Mouse (Mus musculus): ENCODE measurements at regions not wholly inside any gene's neighbourhood (a gene's known extent, or its start where the extent isn't known, plus 50 kb on each side); places are given as distances from the start of the nearest gene placed in this dataset.
"Not testable (repeated sequence)": the region's sequence is repeated elsewhere in the genome, so short reads cannot be mapped to it uniquely, and the experiment has no call there.

DNA sequence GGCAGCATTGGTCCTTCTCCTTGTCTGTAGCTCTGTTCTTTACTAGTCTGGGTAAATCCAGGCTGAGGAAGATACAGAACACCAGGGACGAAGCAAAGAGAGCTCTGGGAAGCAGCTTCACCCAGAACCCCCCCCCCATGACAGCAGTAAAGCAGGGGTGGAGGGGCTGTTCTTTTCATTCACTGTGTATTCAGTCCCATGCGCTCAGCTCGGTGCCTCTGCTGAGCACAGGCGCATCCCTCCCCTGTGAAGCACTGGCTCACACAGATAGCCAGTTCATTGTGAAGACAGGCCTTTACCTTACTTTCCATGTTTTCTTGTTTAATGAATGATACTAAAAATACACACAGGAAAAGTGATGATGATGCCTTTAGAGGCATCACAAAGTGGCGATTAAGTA is 338.8 kb upstream of the Igfbp7 start:
- H3K4me1 ChIP-seq (ENCODE audit: control insufficient read depth, insufficient read depth): no peaks in the 10 kb centered on the region
- ATAC-seq (ENCODE audit: insufficient read depth, low read depth): no peak

DNA sequence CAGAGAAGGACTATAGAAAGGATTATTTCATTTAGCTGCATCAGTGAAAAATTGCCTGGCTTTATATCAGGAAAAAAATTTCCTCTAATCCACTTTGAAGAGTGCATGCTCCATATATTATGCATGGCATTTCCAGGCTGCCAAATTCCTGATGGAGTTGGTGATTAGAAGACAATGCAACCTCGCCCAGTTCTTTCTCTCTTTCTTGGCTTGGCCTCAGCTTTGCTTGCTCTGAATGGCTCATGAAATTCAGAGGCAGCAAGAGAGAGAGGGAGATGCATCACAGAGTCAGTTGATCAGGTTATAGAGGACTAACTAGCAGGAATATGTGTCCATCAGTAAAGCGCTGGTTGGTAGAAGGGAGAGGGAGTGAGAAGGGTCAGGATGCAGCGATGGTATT is 335.6 kb upstream of the Igfbp7 start:
- ATAC-seq (ENCODE audit: insufficient read depth, low read depth): no peak
- Histone ChIP-seq H3K4me1 (ENCODE audit: control insufficient read depth, insufficient read depth) (no peaks in the 10 kb centered on the region), H3K4me2 (ENCODE audit: low read depth, low read length) (no peak overlapping the region), H3K9me3 (replicated peaks; ENCODE audit: control insufficient read depth, low read length) (no peaks in the 10 kb centered on the region), H3K36me3 (replicated peaks; ENCODE audit: control insufficient read depth, insufficient read depth, low read length) (no peaks in the 10 kb centered on the region), H3K9ac (replicated peaks; ENCODE audit: low read depth, low read length) (no peak overlapping the region), H3K27me3 (ENCODE audit: control insufficient read depth, insufficient read depth, low read length) (no peaks in the 10 kb centered on the region), H3K4me3 (ENCODE audit: low read depth, low read length) (no peak overlapping the region), H3K27ac (ENCODE audit: low read depth) (no peak overlapping the region)
- WGBS: 66% methylated on average over 3 of the region's 3 CpGs
- TF ChIP-seq EP300 (IDR thresholded peaks at IDR 0.05; ENCODE audit: low read depth) (no peak), CTCF (IDR thresholded peaks at IDR 0.05; ENCODE audit: low read depth) (no peak)
- DNase-seq (ENCODE audit: low spot score): no peak

More for the DNA sequence above, 338.8 kb upstream of the Igfbp7 start:
- TF ChIP-seq EP300 (IDR thresholded peaks at IDR 0.05; ENCODE audit: low read depth) (no peak), CTCF (IDR thresholded peaks at IDR 0.05; ENCODE audit: low read depth) (no peak)
- Histone ChIP-seq H3K27ac (ENCODE audit: low read depth) (no peak overlapping the region), H3K9ac (replicated peaks; ENCODE audit: low read depth, low read length) (no peak overlapping the region), H3K4me3 (ENCODE audit: low read depth, low read length) (no peak overlapping the region), H3K36me3 (replicated peaks; ENCODE audit: control insufficient read depth, insufficient read depth, low read length) (no peaks in the 10 kb centered on the region), H3K9me3 (replicated peaks; ENCODE audit: control insufficient read depth, low read length) (no peaks in the 10 kb centered on the region), H3K4me2 (ENCODE audit: low read depth, low read length) (no peak overlapping the region), H3K27me3 (ENCODE audit: control insufficient read depth, insufficient read depth, low read length) (no peaks in the 10 kb centered on the region)
- WGBS: 68% methylated on average over 5 of the region's 5 CpGs
- DNase-seq (ENCODE audit: low spot score): no peak

DNA sequence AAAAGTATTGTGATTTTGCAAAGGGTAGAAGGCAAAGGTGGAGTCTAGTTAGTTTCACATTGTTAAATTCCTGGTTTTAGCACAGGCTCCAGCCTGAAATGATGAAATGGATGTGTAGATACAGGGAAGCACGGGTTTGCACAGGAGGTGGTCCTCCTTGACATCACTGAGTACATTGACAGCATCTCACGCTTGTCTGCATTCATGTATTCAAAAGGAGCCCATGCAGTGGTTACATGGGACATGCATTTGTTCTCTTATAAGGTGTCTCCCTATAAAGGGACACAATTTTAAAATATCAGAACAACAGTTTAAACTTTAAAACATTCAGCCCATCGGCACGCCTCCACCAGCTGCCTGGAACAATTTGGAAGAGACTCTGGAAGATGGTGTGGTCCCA is 322.4 kb upstream of the Igfbp7 start:
- H3K4me3 ChIP-seq (ENCODE audit: low read depth, low read length); ATAC-seq (ENCODE audit: insufficient read depth, low read depth); H3K27me3 ChIP-seq (ENCODE audit: control insufficient read depth, insufficient read depth, low read length); H3K4me1 ChIP-seq (ENCODE audit: control insufficient read depth, insufficient read depth); H3K9me3 ChIP-seq (replicated peaks; ENCODE audit: control insufficient read depth, low read length); DNase-seq (ENCODE audit: low spot score); H3K9ac ChIP-seq (replicated peaks; ENCODE audit: low read depth, low read length); H3K36me3 ChIP-seq (replicated peaks; ENCODE audit: control insufficient read depth, insufficient read depth, low read length); H3K4me2 ChIP-seq (ENCODE audit: low read depth, low read length); H3K27ac ChIP-seq (ENCODE audit: low read depth): not testable (repeated sequence)
- 75% methylated on average over 4 of the region's 4 CpGs for WGBS

DNA sequence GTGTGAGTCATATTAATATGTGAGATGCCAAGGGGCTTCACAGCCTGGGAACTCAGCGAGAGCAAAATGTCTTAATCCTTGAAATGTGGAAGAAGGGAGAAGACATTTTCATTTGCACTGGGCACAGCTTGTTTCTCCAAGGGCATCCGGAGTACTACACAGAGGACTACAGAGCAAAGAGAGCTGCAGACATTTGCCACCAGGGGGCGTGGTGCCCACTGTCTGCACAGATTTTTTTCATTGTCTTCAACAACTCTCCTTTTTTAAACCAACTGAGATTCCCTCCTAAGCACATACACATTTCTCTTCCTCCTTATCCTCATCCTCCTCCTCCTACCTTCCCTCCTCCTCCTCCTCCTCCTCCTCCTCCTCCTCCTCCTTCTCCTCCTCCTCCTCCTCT is 273.8 kb upstream of the Igfbp7 start:
- ATAC-seq (ENCODE audit: insufficient read depth, low read depth) (no peak), DNase-seq (ENCODE audit: low spot score) (no peak)
- no peak overlapping the region for H3K4me2 ChIP-seq (ENCODE audit: low read depth, low read length)
- no peak overlapping the region for H3K9ac ChIP-seq (replicated peaks; ENCODE audit: low read depth, low read length)
- H3K36me3 ChIP-seq (replicated peaks; ENCODE audit: control insufficient read depth, insufficient read depth, low read length): no peaks in the 10 kb centered on the region
- no peak overlapping the region for H3K4me3 ChIP-seq (ENCODE audit: low read depth, low read length)
- no peaks in the 10 kb centered on the region for H3K4me1 ChIP-seq (ENCODE audit: control insufficient read depth, insufficient read depth)
- no peak overlapping the region for H3K27ac ChIP-seq (ENCODE audit: low read depth)
- no peaks in the 10 kb centered on the region for H3K27me3 ChIP-seq (ENCODE audit: control insufficient read depth, insufficient read depth, low read length)
- WGBS: 60% methylated on average over 3 of the region's 3 CpGs
- no peaks in the 10 kb centered on the region for H3K9me3 ChIP-seq (replicated peaks; ENCODE audit: control insufficient read depth, low read length)
- TF ChIP-seq EP300 (IDR thresholded peaks at IDR 0.05; ENCODE audit: low read depth): no peak
- TF ChIP-seq CTCF (IDR thresholded peaks at IDR 0.05; ENCODE audit: low read depth): no peak

DNA sequence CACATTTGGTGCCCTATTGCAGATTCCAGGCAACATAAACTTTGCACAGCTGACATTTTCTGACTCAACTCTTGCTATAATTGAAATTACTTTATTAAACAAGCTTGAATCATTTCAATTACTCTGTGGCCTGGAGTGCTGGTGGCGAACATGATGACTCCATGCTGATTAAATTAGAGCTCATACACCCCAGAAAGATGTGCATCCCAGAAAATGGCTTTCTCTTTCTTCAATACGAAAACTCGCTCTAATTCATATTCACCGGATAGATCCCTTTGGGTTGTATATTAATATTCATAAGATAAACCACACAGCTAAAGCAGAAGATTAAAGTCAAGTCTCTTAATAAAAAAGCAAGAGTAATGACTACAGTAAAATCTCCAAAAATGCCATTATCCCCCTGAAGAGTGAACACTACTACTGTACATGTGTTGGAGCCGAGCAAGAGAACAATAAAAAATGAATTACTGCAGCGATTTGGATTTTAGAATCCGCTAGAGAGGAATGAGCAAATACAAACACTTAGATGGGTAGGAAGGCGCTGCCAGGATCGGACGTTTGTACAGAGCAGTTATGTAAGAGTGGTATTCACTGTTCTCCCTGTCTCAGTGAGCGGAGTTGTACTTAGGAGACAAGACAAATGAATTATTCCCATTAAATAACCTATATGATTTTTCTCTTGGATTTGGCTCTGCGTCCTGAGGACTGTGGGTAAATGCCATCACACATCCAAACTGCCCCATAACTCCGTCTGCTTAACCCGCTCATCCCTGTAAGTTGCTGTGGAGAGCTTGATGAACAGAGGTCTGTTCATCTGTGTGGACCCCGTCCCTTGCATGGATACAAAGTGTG is 264.5 kb upstream of the Igfbp7 start:
- Histone ChIP-seq H3K4me2 (ENCODE audit: low read depth, low read length) (no peak overlapping the region), H3K36me3 (replicated peaks; ENCODE audit: control insufficient read depth, insufficient read depth, low read length) (no peaks in the 10 kb centered on the region), H3K9me3 (replicated peaks; ENCODE audit: control insufficient read depth, low read length) (no peaks in the 10 kb centered on the region), H3K27ac (ENCODE audit: low read depth) (no peak overlapping the region), H3K27me3 (ENCODE audit: control insufficient read depth, insufficient read depth, low read length) (no peaks in the 10 kb centered on the region), H3K9ac (replicated peaks; ENCODE audit: low read depth, low read length) (no peak overlapping the region), H3K4me1 (ENCODE audit: control insufficient read depth, insufficient read depth) (no peaks in the 10 kb centered on the region), H3K4me3 (ENCODE audit: low read depth, low read length) (no peak overlapping the region)
- 84% methylated on average over 15 of the region's 15 CpGs for WGBS
- ATAC-seq (ENCODE audit: insufficient read depth, low read depth) (no peak), DNase-seq (ENCODE audit: low spot score) (no peak)
- TF ChIP-seq CTCF (IDR thresholded peaks at IDR 0.05; ENCODE audit: low read depth): no peak
- no peak for TF ChIP-seq EP300 (IDR thresholded peaks at IDR 0.05; ENCODE audit: low read depth)

DNA sequence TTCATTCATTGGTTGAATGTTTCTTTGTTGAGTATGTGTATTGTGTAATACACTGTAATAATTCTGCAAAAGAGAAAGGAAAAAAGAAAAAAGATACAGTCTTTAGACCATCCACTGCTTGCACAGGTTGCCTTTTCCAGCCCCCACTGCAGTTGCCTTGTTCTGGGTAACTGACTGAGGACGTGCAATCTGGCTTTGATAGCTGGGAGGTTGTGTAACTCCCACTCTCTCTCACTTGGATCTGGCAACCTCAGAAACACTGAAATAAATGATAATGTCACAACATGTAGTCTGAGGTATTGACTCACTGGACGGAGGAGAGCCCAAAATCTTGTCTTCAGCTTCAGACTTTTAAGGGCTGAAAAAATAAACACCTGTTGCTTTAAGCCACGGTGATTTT is 255.3 kb upstream of the Igfbp7 start:
- TF ChIP-seq EP300 (IDR thresholded peaks at IDR 0.05; ENCODE audit: low read depth) (no peak), CTCF (IDR thresholded peaks at IDR 0.05; ENCODE audit: low read depth) (no peak)
- ATAC-seq (ENCODE audit: insufficient read depth, low read depth): no peak
- Histone ChIP-seq H3K4me1 (ENCODE audit: control insufficient read depth, insufficient read depth) (no peaks in the 10 kb centered on the region), H3K27ac (ENCODE audit: low read depth) (no peak overlapping the region), H3K36me3 (replicated peaks; ENCODE audit: control insufficient read depth, insufficient read depth, low read length) (no peaks in the 10 kb centered on the region), H3K9ac (replicated peaks; ENCODE audit: low read depth, low read length) (no peak overlapping the region), H3K4me2 (ENCODE audit: low read depth, low read length) (no peak overlapping the region), H3K27me3 (ENCODE audit: control insufficient read depth, insufficient read depth, low read length) (no peaks in the 10 kb centered on the region), H3K4me3 (ENCODE audit: low read depth, low read length) (no peak overlapping the region), H3K9me3 (replicated peaks; ENCODE audit: control insufficient read depth, low read length) (no peaks in the 10 kb centered on the region)
- 55% methylated on average over 3 of the region's 3 CpGs for WGBS
- no peak for DNase-seq (ENCODE audit: low spot score)

Measured in heart, postnatal 0 days (tissue).